Mouse (Mus musculus) NIH3T3 (cell line): Measurements from ENCODE around the gene Greb1.

Source experiments
- DNase-seq: peaks from one replicate; pipeline ENCODE4 v3.0.0-alpha.2; 2012; ENCODE audit warnings: low read depth

The Greb1 gene

DNA sequence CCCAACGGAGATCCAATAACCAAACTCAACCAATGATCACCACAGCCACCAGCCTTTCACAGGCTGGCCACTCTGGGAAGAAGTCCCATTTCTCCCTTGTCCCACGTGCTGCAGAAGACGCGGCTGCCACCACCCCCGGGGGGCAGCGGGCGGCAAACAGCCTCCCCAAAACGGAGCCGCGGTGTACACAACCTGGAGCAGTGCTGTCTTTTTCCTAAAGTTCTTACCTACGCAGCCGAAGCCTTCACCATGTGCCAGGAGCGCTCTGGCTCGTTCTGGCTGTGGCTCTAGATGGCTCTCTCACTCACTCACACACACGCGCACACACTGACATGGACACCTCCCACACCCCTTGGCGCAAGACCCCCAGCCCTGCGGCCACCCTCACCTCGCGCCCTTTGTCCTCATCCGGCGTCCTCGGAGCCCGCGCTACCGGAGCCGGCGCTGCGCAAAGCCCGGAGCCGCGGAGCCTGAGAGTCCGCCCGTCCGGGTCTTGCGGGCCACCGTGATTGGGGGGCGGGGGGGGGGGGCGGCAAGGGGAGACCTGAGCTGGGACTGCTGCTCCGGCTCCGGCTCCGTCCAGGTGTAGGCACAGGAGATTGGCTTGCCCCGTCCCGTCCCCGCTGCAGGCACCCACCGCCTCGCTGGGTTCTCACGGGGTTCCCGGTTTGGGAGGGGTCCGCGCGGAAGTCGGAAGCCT lies at the start of gene Greb1:
Gene Greb1, minus strand, starts transcription at position 628 of the 700 bp plus-strand sequence.
- no peak for DNase-seq

DNA sequence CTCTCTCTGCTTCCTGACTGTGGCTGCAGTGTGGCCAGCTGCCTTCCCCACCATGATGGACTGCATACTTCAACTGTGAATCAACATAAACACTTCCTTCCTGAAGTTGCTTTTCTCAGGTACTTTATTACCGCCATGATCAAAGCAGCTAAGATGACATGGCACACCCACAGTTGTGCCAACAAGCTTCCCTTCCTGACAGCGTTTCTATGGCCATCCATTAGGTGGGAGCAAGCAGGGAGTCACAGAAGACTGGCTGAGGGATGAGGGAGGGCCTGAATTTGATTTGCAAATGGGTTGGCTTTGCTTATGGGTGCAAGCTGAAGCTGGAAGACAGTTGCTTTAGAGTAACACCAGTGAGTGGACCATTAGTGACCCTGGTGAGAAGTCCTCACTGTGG lies 49.1 kb upstream of the Greb1 start:
- no peak for DNase-seq

DNA sequence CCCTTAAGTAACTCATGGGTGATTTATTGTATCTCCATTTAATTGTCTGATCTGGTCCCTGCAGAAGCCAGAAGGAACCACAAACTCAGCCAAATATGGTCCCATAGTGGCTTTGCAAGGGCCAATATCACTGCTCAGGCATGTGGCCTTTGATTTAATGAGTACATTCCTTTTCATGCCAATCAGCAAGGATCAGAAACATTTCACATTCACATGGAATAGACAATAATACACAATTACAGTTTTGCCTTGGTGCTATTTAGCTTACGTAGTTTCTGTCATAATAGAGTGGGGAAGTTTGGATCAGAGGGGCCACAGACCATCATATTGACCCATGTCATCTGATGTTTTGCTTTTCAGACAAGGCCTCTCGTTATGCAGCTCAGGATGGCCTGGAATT lies 47.8 kb upstream of the Greb1 start:
- DNase-seq: no peak

DNA sequence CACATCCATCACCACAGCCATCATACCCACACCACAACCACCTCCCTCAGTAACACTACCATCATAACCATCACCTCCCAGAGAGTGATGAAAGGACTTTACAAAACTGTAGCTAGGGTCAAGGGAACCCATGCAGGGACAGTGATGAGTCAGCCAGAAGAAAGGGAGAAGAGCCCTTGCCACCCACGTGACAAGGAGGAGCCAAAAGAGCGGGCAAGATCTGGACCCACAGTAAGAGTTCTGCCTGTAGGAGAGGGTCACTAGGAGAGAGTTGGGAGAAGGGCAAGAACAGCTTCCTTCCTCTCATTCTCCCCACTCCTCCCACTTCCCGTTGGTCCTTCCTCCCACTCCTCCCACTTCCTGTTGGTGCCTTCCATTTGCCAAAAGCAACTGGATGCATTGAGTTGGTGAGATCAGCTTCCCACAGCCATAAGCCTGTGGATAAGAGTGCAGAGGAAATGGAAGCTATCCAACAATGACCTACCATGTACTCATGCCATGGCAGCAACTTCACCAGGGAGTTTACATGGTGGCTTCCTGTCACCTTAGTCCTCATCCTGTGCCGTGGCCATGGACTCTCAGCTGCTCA lies 46.6 kb upstream of the Greb1 start:
- DNase-seq: no peak

DNA sequence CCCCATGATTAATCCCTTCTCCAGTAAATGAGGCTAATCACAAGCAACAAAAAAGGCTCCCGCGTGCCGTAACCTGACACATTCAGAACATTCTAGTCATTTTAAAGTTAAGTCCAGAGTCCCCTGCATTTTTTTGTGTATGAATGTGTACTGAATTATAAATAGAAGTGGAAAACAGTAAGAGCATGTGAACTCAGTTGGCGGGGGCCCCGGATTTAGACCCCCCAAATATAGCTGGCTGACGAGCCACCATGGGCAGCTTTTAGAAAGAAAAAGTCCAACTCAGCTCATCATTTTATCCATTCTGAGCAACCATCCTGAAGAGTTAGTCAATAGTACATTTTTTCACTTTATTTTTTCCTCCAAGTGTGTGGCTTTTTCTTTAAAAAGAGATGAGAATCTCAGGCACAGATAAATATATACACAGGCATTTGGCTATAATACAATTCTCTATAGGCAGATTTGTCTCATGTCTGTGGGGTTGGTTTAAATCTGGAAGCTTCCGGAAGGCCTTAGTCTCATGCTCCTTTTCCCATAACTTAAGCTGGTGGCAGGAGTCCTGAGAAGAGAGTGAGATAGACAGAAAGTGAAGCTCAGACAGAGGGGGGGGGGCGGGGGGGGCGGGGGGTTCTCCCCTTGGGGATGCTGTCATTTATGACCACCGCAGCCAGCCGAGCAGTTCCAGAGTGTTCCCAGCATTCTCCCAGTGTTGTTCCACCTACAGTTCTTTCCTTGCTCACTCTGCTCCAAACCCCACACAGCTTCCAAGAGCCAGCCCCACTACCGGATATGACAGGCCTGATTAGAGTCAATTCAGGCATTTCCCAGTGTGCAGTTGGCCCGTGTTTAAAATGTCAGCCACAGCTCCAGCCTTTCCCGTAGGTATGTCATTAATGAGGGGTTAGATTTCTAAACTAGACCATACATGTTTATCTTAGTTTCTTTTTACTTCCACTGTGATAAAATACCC lies 44.2 kb upstream of the Greb1 start:
- peak; percentile 69 for DNase-seq

DNA sequence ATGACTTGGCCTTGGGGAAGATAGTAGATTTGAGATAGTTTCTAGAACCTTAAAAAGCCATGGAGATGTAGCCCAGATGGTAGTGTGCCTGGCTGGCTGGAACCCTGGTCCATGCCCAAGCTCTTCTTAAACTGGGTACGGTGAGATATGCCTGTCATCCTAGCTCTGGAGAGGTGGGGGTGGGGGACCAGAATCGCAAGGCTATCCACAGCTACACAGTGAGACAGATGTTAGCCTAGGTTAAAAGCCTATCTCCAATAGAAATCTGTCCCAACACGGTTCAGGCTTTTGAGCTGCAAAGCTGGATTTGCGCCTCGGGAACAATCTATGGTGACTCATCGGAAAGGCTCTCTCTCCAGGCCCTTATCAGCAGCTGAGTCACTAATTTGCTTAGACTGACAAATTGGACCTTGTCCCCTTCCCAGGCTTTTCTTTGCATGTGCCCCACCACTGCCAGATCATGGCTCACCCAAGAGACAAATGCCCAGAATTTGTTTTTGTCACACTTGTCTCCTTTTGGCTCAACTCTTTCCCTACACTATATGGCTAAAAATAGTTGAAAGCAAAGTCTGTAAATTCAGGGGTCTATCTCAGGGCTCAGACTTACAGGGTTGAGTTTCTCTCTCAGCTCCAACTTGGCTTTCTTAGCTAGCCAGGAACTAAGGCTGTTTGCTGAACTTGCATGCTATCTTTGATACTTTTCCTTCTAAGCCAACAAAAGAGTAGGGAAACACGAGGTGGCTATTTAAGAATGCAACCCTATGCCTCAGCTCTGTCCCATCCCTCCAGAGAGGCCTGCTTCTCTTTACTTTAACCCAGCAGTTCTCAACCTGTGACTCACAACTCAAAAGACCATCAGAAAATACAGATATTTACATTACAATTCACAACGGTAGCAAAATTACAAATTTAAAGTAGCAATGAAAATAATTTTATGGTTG lies 40.4 kb upstream of the Greb1 start:
- peak; percentile 75 for DNase-seq

DNA sequence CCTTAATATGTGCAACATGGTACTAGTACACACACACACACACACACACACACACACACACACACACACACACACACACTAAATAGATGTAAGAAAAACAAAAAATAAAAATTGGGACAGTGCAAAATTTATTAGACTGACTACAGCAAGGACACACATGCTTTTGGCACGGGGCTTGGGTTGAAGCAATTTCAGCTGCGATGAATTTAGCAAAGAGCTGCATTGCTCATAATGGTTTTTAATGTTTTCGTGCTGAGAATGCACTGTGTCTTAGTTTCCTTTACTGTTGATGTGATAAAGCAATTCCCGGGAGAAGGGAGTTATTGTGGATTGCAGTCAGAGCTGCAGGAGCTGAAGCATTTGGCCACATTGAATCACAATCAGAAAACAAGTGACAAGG lies 37.1 kb upstream of the Greb1 start:
- no peak for DNase-seq

DNA sequence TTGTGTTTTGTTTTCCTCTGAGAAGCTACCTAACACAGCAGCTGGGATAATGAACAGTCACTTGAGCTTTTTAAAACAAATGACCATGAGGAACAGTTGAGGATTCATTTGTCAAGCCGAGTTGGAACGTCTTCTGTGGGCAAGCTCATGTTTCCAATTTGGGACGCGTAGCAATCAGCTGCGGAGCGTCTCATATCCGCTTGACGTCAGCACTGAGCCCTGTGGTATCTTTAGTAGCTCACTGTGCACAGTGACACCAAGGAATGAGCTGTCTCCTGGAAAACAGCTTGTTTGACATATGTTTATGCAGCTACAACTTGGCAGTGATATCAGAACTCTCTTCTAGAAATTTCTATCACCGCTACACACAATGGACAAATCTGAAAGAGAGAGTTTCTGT lies 35.5 kb upstream of the Greb1 start:
- DNase-seq: peak; percentile 50

DNA sequence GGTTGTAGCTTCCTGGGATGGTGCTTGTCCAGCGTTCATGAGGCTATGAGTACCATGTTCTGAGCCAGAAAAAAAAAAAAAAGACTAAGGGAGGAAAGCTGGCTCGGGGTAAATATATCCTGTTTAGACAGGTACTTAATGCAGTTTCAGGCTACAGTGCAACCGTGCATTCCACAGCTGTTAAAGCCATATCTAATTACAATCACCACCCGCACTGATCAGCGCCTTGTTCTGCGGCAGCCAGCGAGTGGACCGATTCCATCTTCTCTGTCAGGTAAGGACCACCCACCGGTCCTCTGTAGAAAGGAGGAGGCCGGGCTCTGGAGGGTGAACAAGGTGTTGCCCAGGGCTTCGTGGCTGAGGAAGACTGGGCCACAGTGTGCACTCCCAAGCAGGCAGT lies 34.0 kb upstream of the Greb1 start:
- no peak for DNase-seq

DNA sequence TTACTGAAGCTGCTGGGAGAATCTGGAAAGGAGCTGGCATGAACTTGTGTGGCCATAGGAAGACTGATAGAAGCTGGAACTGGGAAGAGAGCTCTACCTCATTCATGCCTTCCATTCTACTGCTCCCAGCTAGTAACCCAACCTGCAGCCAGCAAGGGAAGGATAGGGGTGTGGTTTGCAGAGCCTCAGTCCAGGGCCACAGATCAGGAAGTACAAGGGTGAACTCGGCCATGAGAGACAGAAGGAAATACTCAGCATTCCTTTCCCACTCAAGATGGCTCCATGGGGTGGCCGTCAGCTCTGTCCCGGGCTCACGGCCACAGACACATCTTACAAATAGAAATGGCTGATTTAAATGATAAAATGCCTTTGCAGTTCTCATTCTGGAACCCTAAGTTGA lies 30.4 kb upstream of the Greb1 start:
- no peak for DNase-seq

DNA sequence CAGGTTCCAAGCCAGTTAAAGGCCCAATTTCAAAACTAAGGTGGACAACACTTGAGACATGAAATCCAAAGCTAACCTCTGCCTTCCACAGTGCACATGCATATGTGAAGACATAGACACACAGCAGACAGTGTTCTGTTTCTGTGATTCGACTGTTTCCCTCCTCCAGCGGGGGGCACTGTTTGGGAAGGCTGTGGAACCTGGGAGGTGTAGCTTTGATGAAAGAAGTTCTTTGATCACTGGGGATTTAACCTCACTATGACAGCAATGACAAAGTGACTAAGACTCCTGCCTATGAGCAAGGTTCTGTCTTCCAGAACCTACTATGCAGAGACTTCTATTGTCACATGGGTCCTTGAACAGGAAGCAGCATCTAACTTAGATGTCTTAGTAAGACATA lies 29.1 kb upstream of the Greb1 start:
- no peak for DNase-seq

DNA sequence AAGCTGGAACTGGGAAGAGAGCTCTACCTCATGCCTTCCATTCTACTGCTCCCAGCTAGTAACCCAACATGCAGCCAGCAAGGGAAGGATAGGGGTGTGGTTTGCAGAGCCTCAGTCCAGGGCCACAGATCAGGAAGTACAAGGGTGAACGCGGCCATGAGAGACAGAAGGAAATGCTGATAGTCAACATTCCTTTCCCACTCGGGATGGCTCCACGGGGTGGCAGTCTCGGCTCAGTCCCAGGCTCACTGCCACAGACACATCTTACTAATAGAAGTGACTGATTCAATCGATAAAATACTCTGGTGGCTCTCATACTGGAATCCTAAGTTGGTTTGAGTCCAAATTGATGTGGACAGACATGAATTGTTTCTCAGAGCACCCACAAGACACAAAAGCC lies 27.8 kb upstream of the Greb1 start:
- peak; percentile 46 for DNase-seq

DNA sequence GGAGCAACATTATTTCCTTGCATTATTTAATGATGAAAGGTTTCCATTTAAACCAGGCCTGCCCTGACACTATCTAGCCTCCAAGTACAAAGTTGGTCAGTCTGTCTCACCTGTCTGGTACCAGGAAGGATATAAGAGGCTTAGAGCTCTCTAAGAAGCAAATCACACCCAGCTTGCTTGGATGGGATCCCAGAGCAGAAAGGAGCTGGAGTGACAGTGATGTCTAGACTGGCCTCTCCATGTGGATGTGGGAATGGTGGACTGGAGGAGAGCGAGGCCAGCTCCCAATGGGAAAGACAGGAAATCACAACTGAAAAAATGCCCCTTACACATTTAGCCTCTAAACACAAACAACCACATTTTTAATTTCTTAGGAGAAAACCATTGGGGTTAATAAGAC lies 23.0 kb upstream of the Greb1 start:
- no peak for DNase-seq

DNA sequence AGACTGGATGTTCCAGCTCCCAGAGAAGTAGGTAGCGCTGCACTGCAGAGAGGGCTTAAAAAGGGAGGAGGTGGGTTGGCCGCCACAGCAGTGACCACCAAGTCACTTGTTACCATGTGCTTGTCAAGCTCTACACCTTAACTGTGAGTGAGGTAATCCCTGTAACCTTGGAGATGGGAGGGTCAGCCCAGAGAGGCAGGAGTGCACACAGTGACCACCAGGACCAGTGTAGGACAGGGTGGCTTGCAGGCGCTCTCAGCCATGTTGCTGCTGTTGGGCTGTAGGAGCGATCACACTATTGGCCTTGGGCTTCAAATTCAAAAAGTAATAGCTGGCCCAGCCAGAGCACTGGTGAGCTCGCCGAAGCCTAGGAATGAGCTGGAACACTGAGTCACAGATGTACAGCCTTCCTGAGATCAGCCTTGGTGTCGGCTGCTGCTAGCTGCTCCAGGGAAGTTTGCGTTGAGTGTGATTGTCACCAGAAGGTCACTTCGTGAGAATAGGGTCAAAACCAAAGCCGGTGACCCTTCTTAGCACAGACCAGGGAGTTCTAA lies 21.6 kb upstream of the Greb1 start:
- DNase-seq: no peak

DNA sequence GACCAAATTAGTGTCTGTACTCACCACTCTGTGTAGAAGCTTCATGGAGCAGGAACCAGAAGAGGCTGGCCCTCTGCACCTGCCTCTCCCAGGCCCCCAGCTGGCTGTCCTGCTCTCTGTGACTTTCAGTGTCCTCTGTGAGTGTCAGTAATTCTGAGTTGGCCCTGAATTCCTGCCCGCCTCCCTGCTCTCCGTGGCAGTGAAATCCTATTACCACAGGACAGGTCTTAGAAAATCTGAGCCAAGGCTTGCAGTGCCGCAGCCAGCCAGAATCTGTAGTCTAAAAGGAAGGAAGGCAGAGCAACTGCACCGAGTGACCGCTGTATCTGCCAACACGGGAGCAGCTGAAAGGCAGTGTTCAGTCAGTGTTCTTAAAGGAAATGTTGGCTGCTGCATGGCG lies 20.1 kb upstream of the Greb1 start:
- DNase-seq: no peak

DNA sequence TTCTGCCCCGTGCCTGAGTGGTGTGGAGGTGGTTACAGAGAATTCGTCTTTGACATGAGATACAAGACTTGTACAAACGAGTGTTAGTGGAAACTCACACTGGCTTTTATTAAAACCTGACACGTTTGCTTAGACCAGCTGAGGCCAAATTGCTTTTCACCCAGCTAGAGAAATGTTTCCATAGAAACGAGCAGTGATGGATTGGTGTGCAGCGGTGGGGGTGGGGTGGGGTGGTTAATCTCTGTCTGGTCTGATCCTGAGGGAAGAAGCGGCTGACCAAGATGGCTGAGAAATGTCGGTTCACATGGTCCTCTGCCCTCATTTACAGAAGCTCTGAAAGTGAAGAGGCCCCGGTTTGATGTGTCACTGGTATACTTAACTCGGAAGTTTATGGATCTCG lies 17.8 kb upstream of the Greb1 start:
- no peak for DNase-seq

DNA sequence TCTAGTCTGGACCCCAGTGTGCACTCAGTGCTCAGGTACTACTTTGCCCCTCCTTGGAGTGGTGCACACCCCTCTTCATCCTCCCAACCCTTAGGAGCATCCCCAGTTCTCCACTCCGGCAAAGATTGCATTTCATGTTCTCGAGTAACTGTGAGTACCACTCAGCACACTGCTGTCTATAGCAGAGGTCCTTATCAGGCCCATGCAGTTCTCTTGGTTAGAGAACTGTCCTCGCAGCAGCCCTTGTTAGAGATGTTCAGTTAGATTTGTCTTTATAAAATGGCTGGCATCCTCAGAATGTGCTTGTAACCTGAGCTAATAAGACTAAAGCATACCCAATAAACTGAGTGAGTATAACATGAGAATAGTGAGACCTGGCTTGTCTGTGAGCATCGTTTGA lies 16.5 kb upstream of the Greb1 start:
- DNase-seq: no peak

DNA sequence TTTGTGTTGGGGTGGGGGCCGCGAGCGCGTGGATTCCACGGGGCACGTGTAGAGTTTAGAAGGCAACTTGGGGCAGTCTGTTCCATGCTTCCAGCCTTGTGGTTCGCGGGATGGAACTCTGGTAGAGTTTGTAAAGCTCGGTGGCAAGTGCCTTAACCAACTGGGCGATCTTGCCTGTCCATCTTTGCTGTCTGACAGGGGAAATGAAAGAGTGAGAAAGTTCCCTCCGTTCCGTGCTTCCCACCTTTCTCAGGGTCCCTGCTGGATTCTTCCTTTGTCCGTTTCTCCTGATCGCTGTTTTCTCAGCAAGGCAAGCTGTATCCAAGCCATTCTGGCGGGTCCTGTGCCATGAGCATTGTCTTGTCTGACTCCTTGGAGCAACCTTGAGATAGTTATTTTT lies 10.8 kb upstream of the Greb1 start:
- DNase-seq: peak; percentile 13

DNA sequence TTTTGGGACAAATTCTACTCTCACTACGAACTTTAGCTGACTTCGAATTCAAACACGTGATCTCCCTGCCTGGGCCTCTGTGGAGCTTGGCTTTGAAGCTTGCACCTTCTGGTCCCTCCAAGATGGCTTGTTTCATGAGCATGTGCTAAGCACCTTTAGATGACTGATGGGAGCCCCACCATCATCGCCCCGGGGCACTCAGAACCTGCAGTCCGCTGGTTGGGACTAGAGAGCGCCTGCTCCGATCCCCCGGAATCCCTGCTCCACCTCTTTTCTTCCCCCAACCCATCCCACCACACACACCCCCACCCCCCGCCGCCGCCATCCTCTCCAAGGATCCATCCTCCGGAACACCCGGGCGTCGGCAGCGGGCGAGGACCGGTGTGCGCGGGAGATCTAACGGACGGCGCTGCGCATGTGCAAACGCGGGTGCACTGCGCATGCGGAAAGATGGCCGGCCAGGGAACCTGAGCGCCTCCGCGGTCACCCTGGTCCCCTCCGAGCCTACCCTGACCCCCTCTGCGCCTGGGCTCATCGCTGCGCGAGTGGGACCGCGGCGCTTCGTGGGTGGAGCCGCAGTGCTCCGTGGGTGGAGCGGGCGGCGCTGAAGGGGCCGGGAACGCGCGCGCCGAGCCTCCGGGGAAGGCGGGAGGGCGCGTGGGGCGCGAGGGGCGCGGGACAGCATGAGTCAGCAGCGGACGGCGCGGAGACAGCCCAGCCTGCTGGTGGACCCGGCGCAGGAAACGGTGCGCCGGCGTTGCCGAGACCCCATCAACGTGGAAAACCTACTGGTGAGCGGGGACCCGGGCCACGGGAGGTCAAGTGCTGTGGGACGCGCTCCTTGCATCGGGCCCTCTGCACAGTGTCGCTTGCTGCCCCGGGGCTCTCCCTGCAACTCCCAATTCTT lies 10.1 kb upstream of the Greb1 start, which contains the start of gene E2f6:
Gene E2f6, plus strand, starts transcription at position 439 of the 907 bp plus-strand sequence.
- peak; percentile 41 for DNase-seq

DNA sequence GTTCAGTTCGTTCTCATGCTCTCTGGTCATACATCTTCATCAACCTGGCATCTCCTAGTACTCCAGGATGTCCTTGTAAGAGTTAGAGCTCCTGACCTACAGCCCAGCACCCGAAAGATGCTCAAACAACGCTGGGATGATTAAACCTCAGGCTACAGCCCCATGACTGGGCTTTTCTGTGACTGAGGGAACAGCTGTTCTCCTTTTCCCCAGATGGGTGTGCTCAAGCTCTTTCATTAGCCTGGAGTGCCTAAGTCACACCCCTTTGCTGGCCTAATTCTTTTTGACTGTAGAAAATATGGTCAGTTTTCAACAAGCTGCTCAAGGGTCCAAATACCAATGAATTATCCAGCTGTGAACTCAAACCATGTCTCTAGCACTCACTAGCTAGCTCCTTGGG lies 7.4 kb upstream of the Greb1 start:
- peak; percentile 84 for DNase-seq
